ENCODE assay signal across 22 mouse cellular contexts in genomic region chr9:56129951-56130350, GRCm38 (mm10). TPM values are rescaled to one million over a fixed set of nuclear protein-coding genes. Genes with fewer than 3 reads are reported as not detected.
DNase-seq lines count a peak whose midpoint lies in the region; ATAC-seq and TF ChIP-seq lines count a peak whose summit lies in the region.
"Had no signal": no experiment of that assay in that cellular context is flagged by ENCODE, and none has a peak within 500 bp of the region (broad histone marks: within the 10 kb centered on the region; RNA-seq: fewer than 3 reads in every experiment).

No protein-coding gene starts in this region.

- no peak for TF ChIP-seq EP300 in stomach, postnatal 0 days (optimal IDR thresholded peaks at IDR 0.05)

- H3K4me1 ChIP-seq in heart, embryonic 13.5 days = peaks cover 63% of the 10 kb centered on the region
- H3K4me1 ChIP-seq in heart, embryonic 10.5 days = peaks cover 66% of the 10 kb centered on the region
- peaks cover 10% of the 10 kb centered on the region for H3K4me1 ChIP-seq in hindbrain, embryonic 13.5 days (replicated peaks)
- no peaks in the 10 kb centered on the region for H3K4me1 ChIP-seq in hindbrain, embryonic 14.5 days (replicated peaks; ENCODE audit: control insufficient read depth, insufficient read depth, low read length)
- peaks cover 3% of the 10 kb centered on the region; the same call in 1 of the 2 replicates for H3K4me1 ChIP-seq in stomach, postnatal 0 days (replicated peaks; ENCODE audit: control insufficient read depth, insufficient read depth)

- 87% methylated on average over 3 of the region's 3 CpGs for WGBS in heart, embryonic 13.5 days
- WGBS in heart, embryonic 10.5 days = 92% methylated on average over 3 of the region's 3 CpGs
- 91% methylated on average over 3 of the region's 3 CpGs for WGBS in hindbrain, embryonic 13.5 days
- 92% methylated on average over 3 of the region's 3 CpGs for WGBS in hindbrain, embryonic 14.5 days
- WGBS in stomach, postnatal 0 days = 68% methylated on average over 3 of the region's 3 CpGs

- peak overlapping the region; percentile 79 for H3K27ac ChIP-seq in heart, embryonic 13.5 days (replicated peaks)
- H3K27ac ChIP-seq in heart, embryonic 10.5 days = no peak overlapping the region
- peak overlapping the region; percentile 50; the same call in 1 of the 2 replicates for H3K27ac ChIP-seq in hindbrain, embryonic 13.5 days
- no peak overlapping the region for H3K27ac ChIP-seq in hindbrain, embryonic 14.5 days
- peak overlapping the region; percentile 63; the same call in 1 of the 2 replicates for H3K27ac ChIP-seq in layer of hippocampus, adult 2 months
- peak overlapping the region; percentile 81 for H3K27ac ChIP-seq in stomach, postnatal 0 days (replicated peaks)
- H3K27ac ChIP-seq: embryonic facial prominence, embryonic 15.5 days; forebrain, embryonic 10.5 days; heart, adult 2 months; hindbrain, embryonic 10.5 days had no signal

- DNase-seq in heart, embryonic 10.5 days (ENCODE audit: low spot score) = no peak
- no peak for DNase-seq in hindbrain, embryonic 14.5 days (ENCODE audit: low spot score)
- no peak for DNase-seq in layer of hippocampus, adult 2 months (ENCODE audit: low spot score in 2 of 2)
- DNase-seq in layer of hippocampus, adult 9-10 months (ENCODE audit: low spot score) = no peak
- peak; percentile 35 for DNase-seq in stomach, postnatal 0 days (ENCODE audit: low spot score)
- DNase-seq: adrenal gland, adult 2 months; adrenal gland, postnatal 25 days; cerebellum, adult 18-20 months; cerebellum, adult 9-11 months; embryo, embryonic 11 days; heart, postnatal 14 days had no signal

- peaks cover 72% of the 10 kb centered on the region for H3K36me3 ChIP-seq in heart, embryonic 13.5 days
- H3K36me3 ChIP-seq in heart, embryonic 10.5 days = peaks cover 66% of the 10 kb centered on the region
- peaks cover 79% of the 10 kb centered on the region for H3K36me3 ChIP-seq in hindbrain, embryonic 13.5 days
- peaks cover 63% of the 10 kb centered on the region for H3K36me3 ChIP-seq in hindbrain, embryonic 14.5 days (replicated peaks; ENCODE audit: control insufficient read depth, insufficient read depth)
- peaks cover 11% of the 10 kb centered on the region for H3K36me3 ChIP-seq in stomach, postnatal 0 days (ENCODE audit: control insufficient read depth, insufficient read depth, low read length)

- H3K27me3 ChIP-seq in heart, embryonic 13.5 days (replicated peaks) = no peaks in the 10 kb centered on the region
- H3K27me3 ChIP-seq in heart, embryonic 10.5 days (ENCODE audit: insufficient read depth, poor library complexity, severe bottlenecking) = 0 out of 2 replicates have a peak, but pooled peaks cover 5% of the 10 kb centered on the region
- H3K27me3 ChIP-seq in hindbrain, embryonic 13.5 days = no peaks in the 10 kb centered on the region
- no peaks in the 10 kb centered on the region for H3K27me3 ChIP-seq in hindbrain, embryonic 14.5 days (ENCODE audit: control insufficient read depth, insufficient read depth, low read length)
- no peaks in the 10 kb centered on the region for H3K27me3 ChIP-seq in stomach, postnatal 0 days (ENCODE audit: control insufficient read depth, insufficient read depth, low read length)
- H3K27me3 ChIP-seq: embryonic facial prominence, embryonic 15.5 days had no signal

- no peak overlapping the region for H3K4me2 ChIP-seq in heart, embryonic 13.5 days
- no peak overlapping the region for H3K4me2 ChIP-seq in hindbrain, embryonic 13.5 days
- H3K4me2 ChIP-seq in hindbrain, embryonic 14.5 days (replicated peaks) = no peak overlapping the region
- no peak overlapping the region for H3K4me2 ChIP-seq in stomach, postnatal 0 days (replicated peaks; ENCODE audit: low read depth)
- H3K4me2 ChIP-seq: embryonic facial prominence, embryonic 15.5 days had no signal

- no peak for TF ChIP-seq CTCF in layer of hippocampus, adult 2 months (conservative IDR thresholded peaks at IDR 0.05)
- TF ChIP-seq CTCF in stomach, postnatal 0 days (IDR thresholded peaks at IDR 0.05; ENCODE audit: low read depth) = no peak

- H3K9ac ChIP-seq in heart, embryonic 13.5 days = no peak overlapping the region
- no peak overlapping the region for H3K9ac ChIP-seq in hindbrain, embryonic 13.5 days
- H3K9ac ChIP-seq in hindbrain, embryonic 14.5 days = no peak overlapping the region
- H3K9ac ChIP-seq in stomach, postnatal 0 days (ENCODE audit: low read length) = no peak overlapping the region
- H3K9ac ChIP-seq: embryonic facial prominence, embryonic 15.5 days had no signal

- H3K9me3 ChIP-seq in heart, embryonic 13.5 days = no peaks in the 10 kb centered on the region
- no peaks in the 10 kb centered on the region for H3K9me3 ChIP-seq in heart, embryonic 10.5 days
- no peaks in the 10 kb centered on the region for H3K9me3 ChIP-seq in hindbrain, embryonic 13.5 days
- H3K9me3 ChIP-seq in hindbrain, embryonic 14.5 days (ENCODE audit: control insufficient read depth, low read length) = no peaks in the 10 kb centered on the region
- H3K9me3 ChIP-seq in stomach, postnatal 0 days (ENCODE audit: control insufficient read depth, low read length) = no peaks in the 10 kb centered on the region
- H3K9me3 ChIP-seq: embryonic facial prominence, embryonic 15.5 days; forebrain, embryonic 10.5 days; hindbrain, embryonic 10.5 days had no signal

- H3K4me3 ChIP-seq in heart, embryonic 13.5 days = no peak overlapping the region
- H3K4me3 ChIP-seq in heart, embryonic 10.5 days = no peak overlapping the region
- H3K4me3 ChIP-seq in hindbrain, embryonic 13.5 days = no peak overlapping the region
- H3K4me3 ChIP-seq in hindbrain, embryonic 14.5 days (replicated peaks; ENCODE audit: low read length) = no peak overlapping the region
- H3K4me3 ChIP-seq in layer of hippocampus, adult 2 months = no peak overlapping the region
- H3K4me3 ChIP-seq in stomach, postnatal 0 days (ENCODE audit: low read depth, low read length) = no peak overlapping the region
- H3K4me3 ChIP-seq: embryonic facial prominence, embryonic 15.5 days; erythroblast, embryonic 14.5 days; forebrain, embryonic 10.5 days; heart, adult 2 months; hindbrain, embryonic 10.5 days had no signal

- ATAC-seq in heart, embryonic 13.5 days (ENCODE audit: extremely low read depth, insufficient number of reproducible peaks, low FRiP score, low TSS enrichment) = no peak
- no peak for ATAC-seq in hindbrain, embryonic 13.5 days (ENCODE audit: low FRiP score)
- no peak for ATAC-seq in hindbrain, embryonic 14.5 days (ENCODE audit: low FRiP score)
- no peak for ATAC-seq in stomach, postnatal 0 days (ENCODE audit: low FRiP score, low TSS enrichment)
- ATAC-seq in monocyte, adult 5-6 weeks (replicated peaks; ENCODE audit: insufficient number of reproducible peaks, low FRiP score, low TSS enrichment, poor library complexity, severe bottlenecking) = no peak
- ATAC-seq: forebrain, embryonic 14.5 days; hindbrain, embryonic 16.5 days; inflammation-experienced regulatory T-cells, adult 6 months had no signal

RNA-seq across cellular contexts. Expression of gene Tspan3, which starts 35.3 kb away (rescaled TPM):
- polyA plus RNA-seq in heart, embryonic 13.5 days (2015; fragmentation: Nextera tagmentation; extraction: Ambion mirVana) = 400 and 449 TPM in 2 replicates
- polyA plus RNA-seq in heart, embryonic 10.5 days (2016; fragmentation: Nextera tagmentation; extraction: Ambion mirVana) = 399 and 412 TPM in 2 replicates
- polyA plus RNA-seq in hindbrain, embryonic 13.5 days (2015; fragmentation: Nextera tagmentation; extraction: Ambion mirVana) = 575 and 579 TPM in 2 replicates
- 605 and 634 TPM in 2 replicates for polyA plus RNA-seq in hindbrain, embryonic 14.5 days (2014; fragmentation: Nextera tagmentation; extraction: Ambion mirVana)
- total RNA-seq in layer of hippocampus, adult 2 months (2021) = 100 to 1,000 TPM; 309 to 331 TPM
- 318 and 328 TPM in 2 replicates for polyA plus RNA-seq in stomach, postnatal 0 days (2015; fragmentation: Nextera tagmentation; extraction: Ambion mirVana)
- total RNA-seq in monocyte, adult 5-6 weeks (2017) = 4.1 to 9.5 TPM (median 7.8 TPM) in 3 replicates

RNA-seq across cellular contexts. Expression of gene Pstpip1, which starts 40.2 kb away (rescaled TPM):
- polyA plus RNA-seq in heart, embryonic 13.5 days (2015; fragmentation: Nextera tagmentation; extraction: Ambion mirVana) = 0.55 and 1.4 TPM in 2 replicates
- 0.58 and 1.2 TPM in 2 replicates for polyA plus RNA-seq in heart, embryonic 10.5 days (2016; fragmentation: Nextera tagmentation; extraction: Ambion mirVana)
- polyA plus RNA-seq in hindbrain, embryonic 13.5 days (2015; fragmentation: Nextera tagmentation; extraction: Ambion mirVana) = 0.70 and 0.73 TPM in 2 replicates
- 0.22 and 0.84 TPM in 2 replicates for polyA plus RNA-seq in hindbrain, embryonic 14.5 days (2014; fragmentation: Nextera tagmentation; extraction: Ambion mirVana)
- 1 to 10 TPM; 2.0 to 4.8 TPM for total RNA-seq in layer of hippocampus, adult 2 months (2021)
- 3.9 and 5.0 TPM in 2 replicates for polyA plus RNA-seq in stomach, postnatal 0 days (2015; fragmentation: Nextera tagmentation; extraction: Ambion mirVana)
- 114 to 190 TPM (median 131 TPM) in 3 replicates for total RNA-seq in monocyte, adult 5-6 weeks (2017)

Comparison
In these comparisons a context has a peak if more than half of its experiments do, and no peak if none do; other contexts are left out.
1. H3K27ac ChIP-seq: peak in heart, embryonic 13.5 days (single experiment), hindbrain, embryonic 13.5 days (single experiment), layer of hippocampus, adult 2 months (single experiment) and stomach, postnatal 0 days (single experiment); none in heart, embryonic 10.5 days (single experiment) and hindbrain, embryonic 14.5 days (single experiment).